Mouse (Mus musculus) lung, adult 2 months (tissue): ENCODE results near the gene Zfp592.

Experiments used
- CTCF ChIP-seq: fragments of 200-500 bp; IDR thresholded peaks from 2 replicates; pipeline ENCODE4 v1.5.1; 2011; ENCODE audit warnings: mild to moderate bottlenecking, low read length, control low read depth; ENCODE audit not compliant: insufficient read depth
- POLR2A ChIP-seq: fragments of 200-500 bp; IDR thresholded peaks from 2 replicates; pipeline ENCODE4 v1.6.1; 2011; ENCODE audit warnings: low read depth, mild to moderate bottlenecking, control low read depth, low read length, borderline replicate concordance; ENCODE audit errors: extremely low read depth

GRCm38 (mm10) chr7:80956891-80957290, 36.6 kb upstream of the Zfp592 start:
- TF ChIP-seq CTCF (no peak), POLR2A (no peak)
